Mouse (Mus musculus): ENCODE data around the gene Slc6a16.

DNA sequence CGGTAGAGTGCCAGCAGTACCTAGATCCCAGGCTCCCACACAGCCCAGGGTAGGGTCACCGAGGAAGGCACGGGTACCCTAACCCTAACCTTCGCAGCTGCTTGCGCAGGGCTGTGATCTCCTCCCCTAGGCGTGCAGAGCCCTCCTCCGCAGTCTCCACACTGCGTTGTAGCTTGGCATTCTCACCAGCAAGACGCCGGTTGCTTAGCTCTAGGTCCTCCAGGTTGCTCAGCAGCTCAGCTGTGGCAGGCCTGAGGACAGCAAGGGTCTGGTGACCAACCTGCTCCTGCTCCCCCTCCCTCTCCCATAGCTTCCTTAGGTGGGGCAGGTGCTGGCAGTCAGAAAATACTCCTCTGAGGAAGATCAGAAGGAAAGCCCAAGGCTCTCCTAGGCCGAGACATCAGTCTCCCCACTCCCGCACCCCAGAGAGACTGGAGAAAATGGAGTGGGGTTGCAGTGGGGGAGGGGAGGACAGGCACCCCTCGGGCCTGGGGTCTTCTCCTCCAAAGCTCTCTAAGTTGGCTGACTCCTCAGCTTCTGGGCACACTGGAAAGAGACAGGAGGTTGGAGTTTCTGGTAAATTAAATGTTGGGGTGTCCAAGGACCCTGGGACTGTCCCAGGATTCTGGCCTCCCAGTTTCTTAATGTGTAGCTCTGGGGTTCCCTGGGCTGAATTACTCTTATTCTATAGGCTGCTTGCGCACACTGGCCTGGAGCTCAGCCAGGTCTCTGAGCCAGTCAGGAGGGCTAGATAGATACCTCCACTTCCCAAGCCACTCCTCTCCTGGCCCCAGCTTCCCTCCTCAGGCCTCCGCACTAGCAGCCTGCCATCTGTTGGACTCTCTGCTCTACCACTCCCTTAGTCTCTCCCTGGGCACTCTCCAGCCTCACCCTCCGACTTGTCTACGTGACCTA is 46.8 kb upstream of the Slc6a16 start:
- TF ChIP-seq HCFC1 (IDR thresholded peaks at IDR 0.05; ENCODE audit: borderline replicate concordance, insufficient read depth, low read length) (no peak), MAFK (IDR thresholded peaks at IDR 0.05; ENCODE audit: insufficient read depth, low read depth, low read length) (no peak), ZC3H11A (IDR thresholded peaks at IDR 0.05; ENCODE audit: borderline replicate concordance, low read depth, low read length) (no peak), ZNF384 (IDR thresholded peaks at IDR 0.05; ENCODE audit: low read depth, low read length) (no peak)

Measured in ES-E14 (cell line).